Mouse (Mus musculus) embryonic fibroblast, embryonic 13.5 days (primary cell): ENCODE results near the gene Fbxw11. TPM values are rescaled to one million over a fixed set of nuclear protein-coding genes. Genes with fewer than 3 reads are reported as not detected.

ENCODE experiments used
- H3K27ac ChIP-seq: 2 replicates; pipeline ENCODE4 v1.5.1; 2012; ENCODE audit warnings: low read length, control low read depth, inconsistent platforms; ENCODE audit not compliant: insufficient read depth
- H3K4me1 ChIP-seq: 2 replicates; pipeline ENCODE4 v1.6.1; 2011; ENCODE audit warnings: low read length; ENCODE audit not compliant: control insufficient read depth, insufficient read depth
- H3K4me3 ChIP-seq: 2 replicates; pipeline ENCODE4 v1.5.1; 2011; ENCODE audit warnings: mild to moderate bottlenecking, control low read depth, low read length; ENCODE audit not compliant: insufficient read depth
- CTCF ChIP-seq: IDR thresholded peaks from 2 replicates; pipeline ENCODE4 v1.5.1; 2011; ENCODE audit warnings: mild to moderate bottlenecking, control low read depth, low read length, moderate library complexity, borderline replicate concordance; ENCODE audit not compliant: insufficient read depth
- POLR2A ChIP-seq: IDR thresholded peaks from 2 replicates; pipeline ENCODE4 v1.6.1; 2011; ENCODE audit warnings: low read depth, mild to moderate bottlenecking, control low read depth, low read length, moderate library complexity
- polyA plus RNA-seq: library from polyadenylated mRNA; stranded (reverse); fragments of >200 nt; gene quantifications from 2 replicates; pipeline ENCODE4 v1.2.4, GENCODE M21; 2011; ENCODE audit warnings: low read depth; ENCODE audit not compliant: missing spikeins, insufficient read length

The Fbxw11 gene
- polyA plus RNA-seq, 1 experiment: 77.9 TPM

DNA sequence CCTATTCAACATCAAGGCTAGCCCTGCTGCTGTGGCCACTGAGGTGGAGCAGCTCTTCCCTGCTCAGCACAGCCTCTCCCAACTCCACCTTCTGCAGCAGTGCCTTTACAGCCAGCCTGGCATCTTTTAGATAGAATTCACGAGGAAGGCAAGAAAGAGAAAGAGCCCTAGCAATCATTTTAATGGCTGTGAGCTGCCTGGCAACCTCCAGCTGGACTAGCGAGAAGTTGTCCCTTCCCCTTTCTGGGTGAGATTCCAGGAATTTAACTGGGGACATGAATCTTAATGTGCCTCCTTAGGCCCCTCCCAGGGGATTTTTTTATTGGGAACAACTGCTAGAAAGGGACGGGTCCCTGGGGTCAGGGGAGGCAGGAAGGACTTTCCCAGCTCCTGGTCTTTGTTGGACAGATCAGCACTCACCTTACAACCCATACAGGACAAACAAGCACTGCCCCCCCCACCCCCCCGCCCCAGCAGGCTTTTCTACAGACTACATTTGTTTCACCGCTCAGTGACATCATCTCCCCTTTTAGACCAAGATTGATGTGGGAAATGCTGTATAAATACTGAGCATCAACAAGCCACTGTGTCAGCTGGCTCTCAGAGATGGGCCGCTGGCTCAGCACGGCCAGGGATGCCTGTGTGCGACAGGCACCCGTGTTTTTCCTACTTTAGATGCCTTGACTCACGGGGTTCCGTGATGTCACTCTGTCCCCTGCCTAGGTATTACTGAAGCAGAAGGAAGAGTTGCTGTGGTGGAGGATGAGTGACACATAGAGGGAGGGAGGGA is 138.4 kb downstream of the Fbxw11 start:
- no peak overlapping the region for H3K27ac ChIP-seq
- no peak for TF ChIP-seq POLR2A
- no peak for TF ChIP-seq CTCF
- peaks cover 2% of the 10 kb centered on the region; the same call in 1 of the 2 replicates for H3K4me1 ChIP-seq
- no peak overlapping the region for H3K4me3 ChIP-seq

DNA sequence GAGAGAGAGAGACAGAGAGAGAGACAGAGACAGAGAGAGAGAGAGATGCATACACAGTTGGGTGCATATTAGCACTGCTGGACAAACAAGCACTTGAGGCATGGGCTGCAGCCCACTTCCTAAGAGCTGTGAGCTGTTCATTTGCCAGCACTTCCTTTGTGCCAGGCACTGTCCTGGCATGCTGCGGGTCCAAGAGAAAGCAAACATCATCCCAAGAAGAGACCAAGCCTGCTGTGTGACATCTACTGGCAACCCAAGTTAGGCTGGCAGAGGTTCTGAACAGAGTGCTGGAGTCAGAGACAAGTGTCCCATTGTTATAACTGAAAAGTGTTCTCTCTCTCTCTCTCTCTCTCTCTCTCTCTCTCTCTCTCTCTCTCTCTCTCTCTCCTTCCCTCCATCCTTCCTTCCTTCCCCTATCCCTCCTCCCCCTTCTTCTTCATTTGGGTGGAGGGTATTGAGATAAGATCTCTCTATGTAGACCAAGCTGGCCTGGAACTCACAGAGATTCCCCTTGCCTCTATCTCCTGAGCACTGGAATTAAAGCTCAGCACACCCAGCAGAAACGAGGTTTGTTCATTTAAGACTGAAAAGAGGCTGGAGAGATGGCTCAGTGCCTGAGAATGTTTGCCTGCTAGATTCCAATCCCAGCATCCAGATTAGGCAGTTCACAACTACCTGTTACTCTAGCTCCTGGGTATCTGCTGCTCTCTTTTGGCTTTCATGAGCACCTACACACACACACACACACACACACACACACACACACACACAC is 139.3 kb downstream of the Fbxw11 start:
- peaks cover 2% of the 10 kb centered on the region; the same call in 1 of the 2 replicates for H3K4me1 ChIP-seq
- TF ChIP-seq POLR2A (no peak), CTCF (no peak)
- H3K4me3 ChIP-seq: no peak overlapping the region
- H3K27ac ChIP-seq: no peak overlapping the region

DNA sequence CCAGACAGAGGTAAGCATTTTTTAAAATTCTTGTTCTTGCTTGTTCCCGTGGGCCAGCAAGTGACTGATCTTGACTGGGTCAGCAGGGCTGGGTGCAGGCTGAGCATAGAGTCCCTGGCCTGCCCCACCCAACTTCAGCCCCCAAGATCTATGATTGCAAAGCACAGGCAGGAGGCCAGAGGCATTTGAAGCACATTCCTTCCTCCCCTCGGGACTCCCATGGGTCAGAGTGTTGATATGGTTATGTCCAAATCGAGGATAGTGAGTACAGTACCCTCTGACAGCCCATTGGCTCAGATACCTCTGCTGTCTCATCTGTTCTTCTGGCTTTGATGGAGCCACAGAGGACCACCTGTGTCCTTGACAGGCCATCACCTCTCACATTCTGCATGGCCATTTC is 140.2 kb downstream of the Fbxw11 start:
- no peak overlapping the region for H3K27ac ChIP-seq
- no peak for TF ChIP-seq CTCF
- TF ChIP-seq POLR2A: no peak
- peaks cover 2% of the 10 kb centered on the region; the same call in 1 of the 2 replicates for H3K4me1 ChIP-seq
- H3K4me3 ChIP-seq: no peak overlapping the region

DNA sequence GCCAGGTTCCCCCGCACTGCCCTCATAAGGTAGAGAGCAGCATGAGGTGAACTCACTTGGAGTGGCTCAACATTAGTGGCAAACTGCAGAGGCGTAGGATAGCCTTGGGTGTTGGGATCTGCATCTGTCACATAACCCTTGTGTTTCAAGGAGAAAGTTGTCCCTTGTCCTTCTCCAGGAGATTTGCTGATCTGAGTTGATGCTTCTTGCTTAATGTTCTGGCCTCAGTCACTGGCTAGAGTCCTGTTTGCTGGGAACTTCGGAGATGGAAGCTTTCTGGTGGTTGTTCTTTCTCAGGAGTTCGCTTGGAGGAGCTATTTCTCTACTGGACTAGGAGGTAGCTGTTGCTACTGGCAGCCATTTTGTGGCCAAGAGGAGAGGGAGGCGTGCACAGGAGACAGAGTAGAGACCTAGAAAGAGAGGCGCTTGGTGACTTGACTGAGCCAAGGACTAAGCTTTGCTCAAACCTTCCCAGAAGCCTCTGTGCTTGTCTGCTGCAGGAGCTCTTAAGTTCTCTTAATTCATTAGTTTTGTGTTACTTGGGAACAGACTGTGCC is 143.1 kb downstream of the Fbxw11 start:
- no peak for TF ChIP-seq CTCF
- no peak for TF ChIP-seq POLR2A

DNA sequence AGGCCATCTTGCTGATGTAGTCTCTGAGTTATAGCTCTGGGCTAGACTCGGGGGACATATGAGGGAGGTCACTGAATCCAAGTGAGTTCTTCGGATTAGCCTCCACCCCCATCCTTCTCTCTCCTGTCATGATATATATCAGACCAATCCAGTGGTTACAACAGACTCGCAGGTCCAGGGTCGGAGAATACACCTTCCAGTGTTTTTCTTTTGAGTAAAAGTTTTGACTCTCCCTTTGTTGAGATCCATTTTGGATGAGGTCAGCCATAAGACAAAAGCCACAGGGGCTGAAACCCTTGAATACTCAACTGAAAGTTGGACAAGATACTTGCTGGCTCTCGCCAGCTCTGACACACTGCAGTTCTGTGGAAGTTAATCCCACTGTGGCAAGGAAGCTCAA is 143.7 kb downstream of the Fbxw11 start:
- H3K27ac ChIP-seq: no peak overlapping the region
- H3K4me3 ChIP-seq: no peak overlapping the region
- TF ChIP-seq POLR2A (no peak), CTCF (no peak)
- H3K4me1 ChIP-seq: peaks cover 1% of the 10 kb centered on the region; the same call in 1 of the 2 replicates

More for the DNA sequence above, 143.1 kb downstream of the Fbxw11 start:
- H3K27ac ChIP-seq: no peak overlapping the region
- H3K4me3 ChIP-seq: no peak overlapping the region
- H3K4me1 ChIP-seq: peaks cover 2% of the 10 kb centered on the region; the same call in 1 of the 2 replicates

DNA sequence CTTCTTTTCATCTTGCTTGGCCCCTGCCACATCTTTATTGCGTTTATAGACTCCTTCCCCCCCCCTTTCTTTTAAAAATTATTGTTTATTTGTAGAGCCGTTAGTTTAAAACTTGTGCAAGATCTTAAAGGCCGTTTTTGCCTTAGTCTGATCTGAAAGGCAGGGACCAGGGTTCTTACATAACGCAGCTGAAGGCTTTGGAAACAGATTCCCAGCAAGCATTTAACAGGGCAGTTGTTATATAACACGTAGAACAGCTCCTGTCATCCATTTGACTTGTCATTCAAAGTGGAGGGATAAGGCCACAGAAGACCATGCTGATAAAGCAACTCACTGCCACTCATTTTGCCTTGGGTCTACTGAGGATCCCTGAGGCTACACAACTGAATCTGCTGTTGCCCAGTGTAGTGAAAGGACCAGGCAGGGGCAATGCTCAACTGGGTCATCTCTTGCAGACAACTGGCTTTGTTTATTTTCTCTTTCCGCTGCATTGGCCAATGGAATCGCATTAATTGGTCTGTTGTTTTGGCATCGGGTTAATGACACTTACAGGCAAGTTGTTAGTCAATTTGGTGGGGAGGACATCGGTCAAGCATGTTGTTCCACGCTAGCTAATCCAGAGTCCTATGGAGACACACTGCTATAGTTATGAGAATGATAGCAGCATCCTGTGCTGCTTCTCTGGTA is 152.4 kb downstream of the Fbxw11 start:
- no peaks in the 10 kb centered on the region for H3K4me1 ChIP-seq
- H3K27ac ChIP-seq: no peak overlapping the region
- H3K4me3 ChIP-seq: no peak overlapping the region
- TF ChIP-seq CTCF: no peak
- TF ChIP-seq POLR2A: no peak

Other genes with a start within 250 kb of the Fbxw11 start
- gene Ubtd2, start 187.4 kb upstream of the Fbxw11 start, polyA plus RNA-seq: 37.1 and 47.0 TPM in 2 replicates
- gene Efcab9, start 110.6 kb upstream of the Fbxw11 start, polyA plus RNA-seq: 0.75 TPM in 1 of 2 replicates, not detected in the other
- gene Stk10, start 109.4 kb upstream of the Fbxw11 start, polyA plus RNA-seq: 4.4 and 6.1 TPM in 2 replicates
- not detected in 2 replicates for gene Smim23, start 181.9 kb downstream of the Fbxw11 start, polyA plus RNA-seq